In genomic region chr8:94290606-94291005, GRCm38 (mm10) we compare ENCODE assay signal across 14 mouse cellular contexts. TPM values are rescaled to one million over a fixed set of nuclear protein-coding genes. Genes with fewer than 3 reads are reported as not detected.
A peak's percentile ranks its signal among the peaks of the same experiment; 100 is the strongest.
DNase-seq lines count a peak whose midpoint lies in the region; ATAC-seq and TF ChIP-seq lines count a peak whose summit lies in the region.
"Had no signal": no experiment of that assay in that cellular context is flagged by ENCODE, and none has a peak within 500 bp of the region (broad histone marks: within the 10 kb centered on the region; RNA-seq: fewer than 3 reads in every experiment).

No protein-coding gene starts in this region.

- H3K4me1 ChIP-seq in forebrain, postnatal 0 days (ENCODE audit: insufficient read depth): no peaks in the 10 kb centered on the region
- H3K4me1 ChIP-seq in forebrain, embryonic 12.5 days: no peaks in the 10 kb centered on the region
- H3K4me1 ChIP-seq in intestine, embryonic 16.5 days (ENCODE audit: control insufficient read depth, insufficient read depth, low read length): 0 out of 2 replicates have a peak, but pooled peaks cover 5% of the 10 kb centered on the region
- H3K4me1 ChIP-seq: embryonic facial prominence, embryonic 10.5 days had no signal

- WGBS in forebrain, postnatal 0 days: 68% methylated on average over 5 of the region's 5 CpGs
- WGBS in forebrain, embryonic 12.5 days: 92% methylated on average over 5 of the region's 5 CpGs
- WGBS in intestine, embryonic 16.5 days: 93% methylated on average over 5 of the region's 5 CpGs

- H3K9ac ChIP-seq in forebrain, postnatal 0 days: no peak overlapping the region
- no peak overlapping the region for H3K9ac ChIP-seq in forebrain, embryonic 12.5 days
- H3K9ac ChIP-seq in intestine, embryonic 16.5 days (ENCODE audit: low read depth, low read length): no peak overlapping the region
- H3K9ac ChIP-seq: liver, embryonic 12.5 days had no signal

- peak; percentile 71 for ATAC-seq in forebrain, postnatal 0 days
- no peak for ATAC-seq in forebrain, embryonic 12.5 days (ENCODE audit: low FRiP score)
- peak; percentile 97 for ATAC-seq in erythroblast, adult 5-6 weeks (replicated peaks; ENCODE audit: low FRiP score, poor library complexity, severe bottlenecking)
- no peak for ATAC-seq in intestine, embryonic 16.5 days
- ATAC-seq in CD4-positive, CD25-positive, alpha-beta regulatory T cell, adult 4 months: no peak
- ATAC-seq: hindbrain, embryonic 16.5 days; liver, embryonic 12.5 days had no signal

- no peak for TF ChIP-seq CTCF in forebrain, postnatal 0 days (IDR thresholded peaks at IDR 0.05; ENCODE audit: low read depth)

- DNase-seq in forebrain, postnatal 0 days: no peak
- DNase-seq in right cerebral cortex, adult 18-20 months: peak; percentile 58
- DNase-seq in right cerebral cortex, postnatal 36 days (ENCODE audit: low spot score in 2 of 2): no peak
- peak; percentile 63 for DNase-seq in skeletal muscle tissue, adult 2 months (ENCODE audit: low read depth, low spot score)
- DNase-seq: lung, postnatal 36 days; thymus, adult 18-20 months had no signal

- no peak overlapping the region for H3K4me2 ChIP-seq in forebrain, postnatal 0 days (ENCODE audit: low read depth)
- no peak overlapping the region for H3K4me2 ChIP-seq in forebrain, embryonic 12.5 days
- no peak overlapping the region for H3K4me2 ChIP-seq in intestine, embryonic 16.5 days (ENCODE audit: low read depth, low read length)
- H3K4me2 ChIP-seq: liver, embryonic 12.5 days had no signal

- H3K9me3 ChIP-seq in forebrain, postnatal 0 days (ENCODE audit: low read length): no peaks in the 10 kb centered on the region
- no peaks in the 10 kb centered on the region for H3K9me3 ChIP-seq in forebrain, embryonic 12.5 days
- H3K9me3 ChIP-seq in intestine, embryonic 16.5 days (ENCODE audit: control insufficient read depth, low read length): no peaks in the 10 kb centered on the region
- H3K9me3 ChIP-seq: embryonic facial prominence, embryonic 10.5 days; liver, embryonic 12.5 days had no signal

- H3K4me3 ChIP-seq in forebrain, postnatal 0 days (ENCODE audit: low read depth, low read length): no peak overlapping the region
- no peak overlapping the region for H3K4me3 ChIP-seq in forebrain, embryonic 12.5 days (replicated peaks)
- no peak overlapping the region for H3K4me3 ChIP-seq in intestine, embryonic 16.5 days (ENCODE audit: low read length)
- H3K4me3 ChIP-seq: embryonic facial prominence, embryonic 10.5 days; liver, embryonic 12.5 days had no signal

- H3K27ac ChIP-seq in forebrain, postnatal 0 days (ENCODE audit: low read depth, low read length): no peak overlapping the region
- no peak overlapping the region for H3K27ac ChIP-seq in forebrain, embryonic 12.5 days
- H3K27ac ChIP-seq in intestine, embryonic 16.5 days (ENCODE audit: low read length): no peak overlapping the region
- H3K27ac ChIP-seq: embryonic facial prominence, embryonic 10.5 days; kidney, postnatal 0 days; liver, embryonic 12.5 days had no signal

- H3K27me3 ChIP-seq in forebrain, postnatal 0 days (ENCODE audit: insufficient read depth, low read length): no peaks in the 10 kb centered on the region
- H3K27me3 ChIP-seq in forebrain, embryonic 12.5 days: no peaks in the 10 kb centered on the region
- no peaks in the 10 kb centered on the region for H3K27me3 ChIP-seq in intestine, embryonic 16.5 days (replicated peaks; ENCODE audit: control insufficient read depth, insufficient read depth, low read length)
- H3K27me3 ChIP-seq: liver, embryonic 12.5 days had no signal

- H3K36me3 ChIP-seq in forebrain, postnatal 0 days (ENCODE audit: insufficient read depth): peaks cover 15% of the 10 kb centered on the region
- peaks cover 9% of the 10 kb centered on the region for H3K36me3 ChIP-seq in forebrain, embryonic 12.5 days (replicated peaks)
- no peaks in the 10 kb centered on the region for H3K36me3 ChIP-seq in intestine, embryonic 16.5 days (ENCODE audit: control insufficient read depth, insufficient read depth, low read length)

RNA-seq across cellular contexts. Expression of gene Slc12a3, which starts 38.4 kb away (rescaled TPM):
- 0.29 TPM in 1 of 2 replicates, not detected in the other for total RNA-seq in forebrain, postnatal 0 days (2014; rRNA removed)
- 0.08 and 0.12 TPM in 2 replicates for polyA plus RNA-seq in forebrain, postnatal 0 days (2015; fragmentation: Nextera tagmentation; extraction: Ambion mirVana)
- 0.10 TPM in 1 of 2 replicates, not detected in the other for polyA plus RNA-seq in forebrain, embryonic 12.5 days (2016; fragmentation: Nextera tagmentation; extraction: Ambion mirVana)
- 2.5 TPM in 1 of 2 replicates, not detected in the other for total RNA-seq in erythroblast, adult 5-6 weeks (2015; ENCODE audit: low replicate concordance)
- total RNA-seq in erythroblast, adult 5-6 weeks (2017; ENCODE audit: low replicate concordance): 0.34 TPM in 1 of 2 replicates, not detected in the other
- polyA plus RNA-seq in intestine, embryonic 16.5 days (2015; fragmentation: Nextera tagmentation; extraction: Ambion mirVana): 0.05 and 0.06 TPM in 2 replicates
- polyA plus RNA-seq in CD4-positive, CD25-positive, alpha-beta regulatory T cell, adult 4 months (2017; shearing (Covaris generic)): under 1 TPM in 1 of 2 experiments, not detected in 1; 0.19 TPM
- polyA plus RNA-seq: embryonic facial prominence, embryonic 10.5 days; liver, embryonic 12.5 days had no signal

Comparison
In these comparisons a context has a peak if more than half of its experiments do, and no peak if none do; other contexts are left out.
1. ATAC-seq: peak in forebrain, postnatal 0 days (single experiment) and erythroblast, adult 5-6 weeks (single experiment); none in forebrain, embryonic 12.5 days (single experiment), intestine, embryonic 16.5 days (single experiment) and CD4-positive, CD25-positive, alpha-beta regulatory T cell, adult 4 months (single experiment).
2. DNase-seq: peak in right cerebral cortex, adult 18-20 months (single experiment) and skeletal muscle tissue, adult 2 months (single experiment); none in forebrain, postnatal 0 days (single experiment) and right cerebral cortex, postnatal 36 days (0 of 2).